Mouse (Mus musculus): ENCODE measurements around the gene Abhd4. TPM values are rescaled to one million over a fixed set of nuclear protein-coding genes. Genes with fewer than 3 reads are reported as not detected.

Abhd4 gene
- total RNA-seq, 2 experiments from 2014 or later, result 45.9 to 53.4 TPM

- no peak for DNase-seq (ENCODE audit: low spot score in 2 of 2)
- intact Hi-C loops (cut with DNase I), result no loop called here
These were observed 10.2 kb downstream of the Abhd4 start for GRCm38 (mm10) chr14:54264231-54264630.

DNA sequence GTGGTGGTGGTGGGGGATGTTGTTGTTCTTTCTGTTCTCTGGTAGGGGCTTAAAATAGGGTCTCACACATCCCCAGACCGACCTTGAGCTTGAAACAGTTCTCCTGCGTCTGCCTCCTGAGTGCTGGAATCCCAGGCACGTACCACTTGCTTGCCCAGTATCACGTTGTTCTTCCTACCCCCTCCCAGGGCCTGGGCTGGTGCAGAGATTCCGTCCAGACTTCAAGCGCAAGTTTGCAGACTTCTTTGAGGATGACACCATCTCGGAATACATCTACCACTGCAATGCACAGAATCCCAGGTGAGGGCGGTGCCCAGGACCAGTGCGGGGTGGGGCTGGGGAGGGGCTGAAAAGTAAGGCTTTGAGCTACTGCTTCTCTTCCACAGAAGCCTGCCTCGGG lies 11.1 kb downstream of the Abhd4 start:
- no peak for DNase-seq (ENCODE audit: low spot score in 2 of 2)
- intact Hi-C loops (cut with DNase I), result no loop called here

DNA sequence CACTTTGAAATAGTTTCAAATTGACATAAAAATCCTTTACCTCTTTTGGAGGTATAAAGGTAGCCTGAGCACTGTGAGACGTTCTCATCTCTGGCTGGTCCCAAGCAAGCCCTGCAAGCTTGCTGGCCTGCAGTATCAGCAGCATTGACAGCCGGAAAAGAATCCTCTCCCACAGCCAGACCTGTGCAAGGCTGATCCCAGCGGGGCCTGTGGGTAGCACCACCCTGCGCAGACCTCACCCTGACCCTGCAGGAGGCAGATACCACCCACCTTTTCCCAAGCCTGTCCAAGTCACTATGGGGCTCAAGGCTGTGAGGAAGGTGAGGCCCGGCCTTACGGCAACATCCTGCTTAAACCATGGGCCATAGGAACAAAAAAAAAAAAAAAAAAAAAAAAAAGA lies 12.0 kb downstream of the Abhd4 start:
- no peak for DNase-seq (ENCODE audit: low spot score in 2 of 2)
- intact Hi-C loops (cut with DNase I), result no loop called here

- DNase-seq (ENCODE audit: low spot score in 2 of 2), result no peak
- intact Hi-C loops (cut with DNase I), result no loop called here
These were observed 14.0 kb downstream of the Abhd4 start for GRCm38 (mm10) chr14:54267966-54268365.

DNA sequence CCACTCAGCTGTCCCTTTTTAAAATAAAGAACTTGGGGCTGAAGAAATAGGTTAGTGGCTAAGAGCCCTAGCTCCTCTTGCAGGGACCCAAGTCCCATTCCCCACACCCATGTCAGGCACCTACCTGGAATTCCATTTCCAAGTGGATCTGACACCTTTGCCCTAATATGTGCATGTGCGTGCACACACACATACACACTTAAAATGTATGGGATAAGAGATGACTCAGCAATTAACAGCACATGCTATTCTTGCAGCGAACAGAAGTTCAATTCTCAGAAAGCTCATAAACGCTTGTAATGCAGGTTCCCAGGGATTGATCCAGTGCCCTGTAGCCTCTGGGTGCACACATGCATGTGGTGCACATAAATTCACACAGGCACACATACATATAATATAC lies 15.6 kb downstream of the Abhd4 start:
- intact Hi-C loops (cut with DNase I), result no loop called here
- DNase-seq (ENCODE audit: low spot score in 2 of 2), result no peak

- DNase-seq (ENCODE audit: low spot score in 2 of 2), result no peak
- intact Hi-C loops (cut with DNase I), result no loop called here
These were observed 16.4 kb downstream of the Abhd4 start for GRCm38 (mm10) chr14:54270413-54270812.

GRCm38 (mm10) chr14:54271976-54272606 lies 18.1 kb downstream of the Abhd4 start:
- DNase-seq (ENCODE audit: low spot score in 2 of 2), result no peak

DNA sequence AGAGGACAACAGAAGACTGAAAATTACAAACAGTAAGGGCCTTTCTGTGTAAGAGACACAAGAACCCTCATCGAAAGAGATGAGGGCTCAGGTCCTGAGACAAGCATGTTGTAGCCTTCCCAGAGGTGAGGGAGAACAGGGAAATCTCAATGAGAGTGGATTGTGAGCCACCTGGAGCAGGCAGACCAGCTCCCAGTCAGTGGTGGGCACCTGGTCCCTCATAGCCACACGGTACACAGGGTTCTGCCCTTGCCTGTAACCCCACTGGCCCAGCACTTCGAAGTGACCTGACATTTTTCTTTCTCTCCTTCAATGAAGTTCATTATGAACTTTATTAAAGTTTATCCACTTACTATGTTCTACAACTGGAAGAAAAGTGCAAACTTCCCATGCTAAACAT lies 18.7 kb downstream of the Abhd4 start:
- intact Hi-C loops (cut with DNase I), result no loop called here
- no peak for DNase-seq (ENCODE audit: low spot score in 2 of 2)

More at GRCm38 (mm10) chr14:54271976-54272606, 18.1 kb downstream of the Abhd4 start:
- intact Hi-C loops (cut with DNase I), result no loop called here

- intact Hi-C loops (cut with DNase I), result no loop called here
- no peak for DNase-seq (ENCODE audit: low spot score in 2 of 2)
These were observed 22.5 kb downstream of the Abhd4 start for GRCm38 (mm10) chr14:54276446-54276845.

- intact Hi-C loops (cut with DNase I), result no loop called here
- DNase-seq (ENCODE audit: low spot score in 2 of 2), result no peak
These were observed 30.9 kb downstream of the Abhd4 start, which contains the start of gene Olfr49 for GRCm38 (mm10) chr14:54284839-54285238. Gene Olfr49, minus strand, starts transcription at chr14:54284939.

DNA sequence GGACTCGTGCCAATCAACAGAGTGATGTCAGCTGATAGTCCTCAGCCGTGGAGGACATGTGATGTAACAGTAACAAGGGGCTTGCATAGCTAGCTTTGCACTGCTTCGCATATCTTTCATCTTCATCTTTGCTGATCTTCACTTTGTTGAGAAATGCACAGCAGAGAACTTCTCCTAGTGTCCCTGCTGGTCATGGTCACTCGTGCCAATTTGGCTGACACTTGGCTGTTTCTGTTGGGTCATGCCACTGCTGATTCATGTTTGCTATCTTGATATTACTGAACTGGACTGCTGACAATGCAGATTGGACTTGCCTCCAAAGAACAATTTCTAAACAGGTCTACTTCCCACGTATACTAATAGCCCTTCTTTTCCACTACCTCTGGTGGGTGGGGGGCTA lies 46.1 kb downstream of the Abhd4 start:
- DNase-seq (ENCODE audit: low spot score in 2 of 2), result no peak
- intact Hi-C loops (cut with DNase I), result no loop called here

DNA sequence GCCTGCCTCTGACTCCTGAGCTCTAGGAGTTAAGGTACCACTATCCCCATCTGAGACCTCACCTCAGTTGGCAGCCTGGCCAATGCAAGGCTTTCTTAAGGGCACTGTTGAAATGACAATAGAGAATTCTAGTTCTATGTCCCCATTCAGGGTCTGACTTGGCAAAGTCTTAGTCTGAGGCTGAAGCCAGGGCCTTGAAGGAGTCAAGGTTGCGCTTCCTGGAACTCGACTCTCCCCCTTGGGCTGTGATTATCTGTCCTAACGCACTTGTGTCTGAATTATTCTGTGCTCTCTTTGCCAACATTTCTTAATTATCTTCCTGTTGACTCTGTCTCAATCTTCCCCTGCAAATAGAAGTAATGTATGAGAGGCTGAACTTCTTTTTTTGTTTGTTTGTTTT lies 46.7 kb downstream of the Abhd4 start:
- intact Hi-C loops (cut with DNase I), result no loop called here
- no peak for DNase-seq (ENCODE audit: low spot score in 2 of 2)

- no peak for DNase-seq (ENCODE audit: low spot score in 2 of 2)
- intact Hi-C loops (cut with DNase I), result no loop called here
These were observed 57.8 kb downstream of the Abhd4 start for GRCm38 (mm10) chr14:54311763-54312162.

Other genes with a start within 250 kb of the Abhd4 start
- 100 to 1,000 TPM; 114 to 126 TPM for gene Dad1, start 84 bp upstream of the Abhd4 start, total RNA-seq (2021)
- not detected for gene Olfr49, start 30.8 kb downstream of the Abhd4 start, total RNA-seq (2021)
- 10 to 100 TPM; 52.2 to 52.3 TPM for gene Oxa1l, start 106.6 kb downstream of the Abhd4 start, total RNA-seq (2021)
- gene Slc7a7, start 163.6 kb downstream of the Abhd4 start, total RNA-seq (2021), result 1 to 10 TPM; 1.9 TPM
- 10 to 100 TPM; 84.6 to 88.0 TPM for gene Mrpl52, start 172.7 kb downstream of the Abhd4 start, total RNA-seq (2021)
- gene Mmp14, start 177.4 kb downstream of the Abhd4 start, total RNA-seq (2021), result 10 to 100 TPM in 1 of 2 experiments, 1 to 10 TPM in 1; 7.2 to 10.8 TPM
- 10 to 100 TPM; 24.1 to 24.4 TPM for gene Lrp10, start 209.9 kb downstream of the Abhd4 start, total RNA-seq (2021)
- gene Rem2, start 221.9 kb downstream of the Abhd4 start, total RNA-seq (2021), result 1 to 10 TPM; 7.0 to 7.7 TPM